Mouse (Mus musculus): ENCODE measurements around the gene Btg2.

DNA sequence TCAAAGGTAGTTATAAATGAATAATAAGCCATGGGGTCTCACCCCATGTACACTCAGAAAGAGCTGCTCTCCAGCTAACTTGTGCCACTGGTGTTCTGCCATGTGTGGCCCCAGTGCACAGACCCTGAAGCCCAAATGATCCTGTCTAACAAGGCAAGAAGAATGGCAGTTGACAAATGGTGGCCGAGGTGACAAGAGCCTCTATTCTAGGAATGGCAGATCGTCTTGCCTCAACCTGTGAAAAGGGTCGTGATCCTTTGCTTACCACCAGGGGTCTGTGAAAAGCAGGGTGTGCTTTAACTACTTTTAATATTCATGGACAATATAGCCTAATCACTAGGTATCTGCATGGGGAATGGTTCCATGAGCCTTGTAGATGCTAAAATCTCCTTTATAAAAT, 4.7 kb downstream of the Btg2 start:
- TF ChIP-seq CTCF (IDR thresholded peaks at IDR 0.05; ENCODE audit: borderline replicate concordance, insufficient read depth, low read depth, low read length) (no peak), POLR2A (IDR thresholded peaks at IDR 0.05; ENCODE audit: borderline replicate concordance, insufficient read depth, low read length) (no peak)

Data from cerebellum, adult 2 months (tissue).